Mouse (Mus musculus) cerebellum, adult 9-11 months (tissue): ENCODE measurements around the gene Igsf6.

ENCODE experiments used
- DNase-seq: peaks from one replicate; pipeline ENCODE4 v3.0.0; 2022

The Igsf6 gene

DNA sequence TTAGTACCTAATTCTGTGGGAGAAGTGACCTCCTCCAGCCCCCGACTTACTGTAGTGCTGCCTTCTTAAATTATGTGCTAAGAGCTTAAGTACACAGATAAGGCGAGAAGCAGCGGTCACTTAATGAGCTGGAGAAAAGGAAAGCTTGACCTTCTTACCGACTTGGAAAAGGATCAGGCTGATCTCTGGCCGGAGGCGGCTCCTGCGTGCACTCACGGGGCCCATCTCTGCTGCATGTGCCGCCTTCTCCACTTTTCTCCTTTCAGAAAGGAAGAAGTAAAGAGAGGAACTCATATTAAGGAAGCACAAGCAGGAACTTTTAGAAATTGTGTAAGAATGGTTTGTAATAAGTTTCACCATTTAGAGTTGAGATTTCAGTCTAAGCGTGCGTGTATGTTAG lies at the start of gene Igsf6:
Gene Igsf6, minus strand, starts transcription at position 292 of the 400 bp plus-strand sequence.
- no peak for DNase-seq

- DNase-seq = peak; percentile 53
These were observed 45.9 kb upstream of the Igsf6 start for GRCm38 (mm10) chr7:121120143-121120818.

GRCm38 (mm10) chr7:121111762-121112161 lies 37.4 kb upstream of the Igsf6 start:
- DNase-seq = no peak

DNA sequence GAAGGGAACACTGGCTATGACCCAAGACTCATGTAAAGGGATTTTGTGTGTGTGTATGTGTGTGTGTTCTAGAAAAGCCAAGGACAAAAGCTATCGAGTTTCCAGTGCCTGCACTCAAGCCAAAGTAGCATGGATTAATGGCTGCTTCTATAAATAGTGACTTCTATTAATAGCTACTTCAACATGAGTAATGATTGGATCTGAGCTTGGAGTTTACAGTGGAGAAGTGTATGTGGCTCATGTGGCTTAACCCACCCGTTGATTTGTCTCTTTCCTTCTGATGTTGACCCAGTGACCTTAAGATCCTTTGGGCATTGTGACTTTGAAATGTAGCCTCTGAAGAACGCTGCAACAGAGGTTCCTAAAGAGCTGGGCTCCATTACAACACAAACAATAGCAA lies 36.9 kb upstream of the Igsf6 start:
- no peak for DNase-seq

DNA sequence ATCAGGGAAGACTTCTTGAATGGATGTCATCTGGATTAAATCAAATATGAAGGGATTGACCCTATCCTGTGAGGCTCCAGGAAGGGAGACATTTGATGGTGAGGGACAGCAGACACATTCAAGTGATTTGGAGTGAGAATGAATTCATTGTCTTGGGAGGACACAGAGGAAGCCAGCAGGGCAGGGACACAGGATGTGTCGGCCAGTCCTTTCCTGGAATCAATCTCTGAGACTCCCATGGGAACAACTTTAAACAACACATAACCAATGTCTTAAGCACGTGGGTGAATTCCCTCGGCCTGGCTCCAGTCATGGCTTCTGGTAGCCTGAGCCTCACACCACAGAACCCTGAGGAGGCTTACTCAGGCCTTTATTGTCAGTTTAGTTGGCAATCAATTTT lies 33.5 kb upstream of the Igsf6 start:
- DNase-seq = no peak

DNA sequence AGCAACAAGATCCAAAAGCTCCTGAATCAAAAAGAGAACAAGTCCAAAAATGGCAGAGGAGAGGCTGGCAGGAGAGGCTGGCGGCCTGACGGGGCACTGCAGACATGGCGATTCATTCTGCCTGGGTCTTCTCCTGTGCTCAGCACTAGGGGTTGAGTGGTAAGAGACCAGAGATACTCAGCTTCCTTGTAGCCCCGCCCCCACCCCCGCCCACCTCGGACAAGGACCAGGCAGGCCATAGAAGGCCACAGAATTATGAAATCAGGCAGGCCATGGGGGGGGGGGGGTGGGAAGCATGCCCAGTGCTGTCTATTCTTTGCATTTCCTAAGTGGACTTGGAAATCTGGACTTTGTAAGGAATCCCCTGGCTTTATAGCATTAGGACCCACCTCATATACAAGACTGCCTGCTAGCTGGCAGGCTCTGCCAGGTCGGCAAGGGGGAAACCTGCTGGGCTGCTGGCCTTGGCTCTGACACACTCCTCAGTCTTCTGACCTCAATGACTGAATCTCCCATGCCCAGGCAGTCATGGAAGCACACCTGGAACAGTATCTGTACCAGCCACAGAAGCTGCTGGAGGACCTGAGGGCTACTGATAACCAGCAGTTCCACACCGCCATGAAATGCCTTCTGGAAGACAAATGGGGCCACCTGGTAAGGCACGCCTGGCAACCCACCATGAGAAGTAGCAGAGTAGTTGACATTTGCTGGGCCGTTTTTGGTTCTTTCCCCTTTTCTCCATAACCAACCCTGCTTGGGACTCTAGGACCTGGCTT lies 24.4 kb upstream of the Igsf6 start:
- DNase-seq = no peak

DNA sequence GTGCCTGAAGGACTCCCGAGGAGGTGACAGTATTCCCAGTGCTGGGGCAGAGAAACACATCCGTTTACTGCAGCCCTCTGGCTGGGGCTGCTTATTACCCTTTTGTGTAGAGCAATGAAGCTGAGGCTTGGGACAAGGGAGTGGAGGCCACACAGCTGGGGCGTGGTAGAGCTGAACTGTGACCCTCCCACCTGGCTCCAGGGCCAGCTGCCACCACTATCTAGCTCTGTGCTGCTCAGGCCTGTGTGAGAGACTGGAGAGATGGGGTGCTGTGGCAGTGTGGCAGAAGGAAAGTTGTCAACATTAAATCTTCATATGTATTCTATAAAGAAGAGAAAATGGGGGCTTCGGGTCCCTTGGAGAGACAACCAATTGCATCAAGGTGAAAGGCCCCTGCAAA lies 18.7 kb upstream of the Igsf6 start:
- DNase-seq = no peak

DNA sequence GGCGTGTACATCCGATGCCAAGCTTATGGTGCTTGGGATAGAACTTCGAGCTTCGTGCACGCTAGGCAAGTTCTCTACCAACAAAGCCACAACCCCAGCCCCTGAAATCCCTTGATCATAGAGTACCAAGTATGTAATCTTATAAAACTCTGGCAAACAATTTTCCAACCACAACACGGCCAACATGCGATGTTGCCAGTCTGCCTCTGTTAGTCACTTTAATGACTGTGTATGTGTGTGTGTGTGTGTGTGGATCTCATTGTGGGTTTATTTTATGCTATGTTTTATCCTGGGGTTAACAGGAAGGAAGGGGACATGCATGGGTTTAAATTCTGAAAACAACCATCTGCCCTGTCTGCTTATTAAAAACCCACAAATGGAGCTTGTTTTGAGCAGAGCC lies 16.4 kb upstream of the Igsf6 start:
- no peak for DNase-seq

DNA sequence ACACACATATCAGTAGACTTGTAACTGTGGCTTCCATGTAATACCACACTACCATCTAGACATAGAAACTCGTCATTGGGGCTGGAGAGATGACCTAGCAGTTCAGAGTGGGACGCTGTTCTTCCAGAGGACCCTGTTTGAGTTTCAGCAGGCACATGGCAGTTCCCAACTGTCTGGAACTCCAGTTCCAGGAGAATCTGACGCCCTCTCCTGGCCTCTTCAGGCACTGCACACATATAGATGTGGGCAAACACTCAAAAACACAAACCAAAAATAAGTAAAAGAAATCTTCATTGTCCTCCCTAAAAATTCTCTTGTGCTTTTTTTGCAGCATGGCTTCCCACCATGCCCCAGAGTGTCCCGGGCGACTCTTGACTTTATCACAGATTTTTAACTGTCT lies 14.4 kb upstream of the Igsf6 start:
- no peak for DNase-seq

DNA sequence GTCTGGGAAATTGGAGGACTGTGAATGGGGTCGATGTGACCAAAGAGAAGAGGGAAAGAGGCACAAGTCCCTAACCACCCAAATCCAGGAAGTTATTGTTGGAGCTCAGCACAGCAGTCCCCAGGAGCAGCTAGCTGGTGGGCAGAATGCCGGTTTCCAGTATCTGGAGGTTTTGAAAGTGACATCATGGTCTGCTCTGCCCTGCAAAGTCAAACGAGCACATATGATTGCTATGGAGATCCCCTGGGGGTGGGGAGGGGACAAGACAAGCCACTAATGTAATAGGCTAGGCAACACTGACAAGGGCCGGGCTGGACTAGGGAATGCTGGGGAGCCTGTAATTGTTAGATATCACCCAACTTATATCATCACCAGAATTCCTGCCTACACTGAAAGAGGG lies 11.1 kb upstream of the Igsf6 start:
- no peak for DNase-seq

GRCm38 (mm10) chr7:121084840-121085453 lies 10.6 kb upstream of the Igsf6 start:
- DNase-seq = no peak

DNA sequence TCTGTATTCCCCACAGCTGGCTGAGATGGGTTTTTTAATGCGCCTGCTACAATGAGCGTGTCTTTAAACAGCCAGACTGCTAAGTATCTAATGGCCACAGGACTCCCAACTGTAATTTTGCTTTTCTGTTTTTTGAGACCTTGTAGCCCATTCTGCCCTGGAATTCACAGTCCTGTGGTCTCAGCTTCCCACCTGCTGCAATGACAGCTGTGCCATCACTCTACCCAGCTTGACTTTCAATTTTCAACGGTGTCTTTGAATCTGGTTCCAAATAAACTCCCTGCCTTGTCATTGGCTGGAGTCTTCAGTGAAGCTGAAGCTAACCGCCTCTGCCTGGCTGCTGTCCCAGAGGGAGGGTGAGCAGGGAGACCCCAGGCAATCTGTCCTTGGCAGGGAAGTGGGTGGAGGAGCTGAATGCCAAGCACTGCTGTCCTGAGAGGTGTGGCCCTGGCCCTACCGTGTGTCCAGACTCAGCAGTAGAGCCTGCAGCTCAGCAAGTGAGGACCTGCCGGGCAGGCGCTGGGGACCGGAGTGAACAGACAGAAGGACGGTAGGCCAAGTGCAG lies 8.7 kb upstream of the Igsf6 start:
- no peak for DNase-seq

DNA sequence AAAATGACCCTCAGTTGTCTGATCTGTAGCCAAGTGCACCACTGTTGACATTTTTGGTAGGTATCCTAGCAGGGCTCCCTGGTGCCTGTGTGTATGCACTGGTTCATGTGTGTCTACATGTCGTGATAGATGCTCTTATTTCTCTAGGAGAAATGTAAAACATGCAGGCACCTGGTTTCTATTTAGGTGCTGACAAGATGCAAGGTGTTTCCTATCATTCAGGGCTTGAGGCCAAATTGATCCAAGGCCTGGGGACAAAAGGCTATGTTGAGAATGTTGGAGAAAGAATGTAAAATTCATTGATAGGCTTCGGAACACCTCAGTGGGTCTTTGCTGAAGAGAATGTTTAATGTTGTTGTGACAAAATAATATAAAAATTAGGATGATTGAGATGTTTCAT lies 7.4 kb upstream of the Igsf6 start:
- no peak for DNase-seq

GRCm38 (mm10) chr7:121081350-121081749 lies 7.0 kb upstream of the Igsf6 start, which contains the start of gene Otoa:
Otoa (plus strand) TSS chr7:121081650.
- DNase-seq = no peak

- peak; percentile 43 for DNase-seq
These were observed 3.5 kb upstream of the Igsf6 start for GRCm38 (mm10) chr7:121077829-121078228.

- DNase-seq = no peak
These were observed 2.9 kb upstream of the Igsf6 start for GRCm38 (mm10) chr7:121077311-121077710.

- peak; percentile 44 for DNase-seq
These were observed 1.0 kb upstream of the Igsf6 start for GRCm38 (mm10) chr7:121075416-121075815.

DNA sequence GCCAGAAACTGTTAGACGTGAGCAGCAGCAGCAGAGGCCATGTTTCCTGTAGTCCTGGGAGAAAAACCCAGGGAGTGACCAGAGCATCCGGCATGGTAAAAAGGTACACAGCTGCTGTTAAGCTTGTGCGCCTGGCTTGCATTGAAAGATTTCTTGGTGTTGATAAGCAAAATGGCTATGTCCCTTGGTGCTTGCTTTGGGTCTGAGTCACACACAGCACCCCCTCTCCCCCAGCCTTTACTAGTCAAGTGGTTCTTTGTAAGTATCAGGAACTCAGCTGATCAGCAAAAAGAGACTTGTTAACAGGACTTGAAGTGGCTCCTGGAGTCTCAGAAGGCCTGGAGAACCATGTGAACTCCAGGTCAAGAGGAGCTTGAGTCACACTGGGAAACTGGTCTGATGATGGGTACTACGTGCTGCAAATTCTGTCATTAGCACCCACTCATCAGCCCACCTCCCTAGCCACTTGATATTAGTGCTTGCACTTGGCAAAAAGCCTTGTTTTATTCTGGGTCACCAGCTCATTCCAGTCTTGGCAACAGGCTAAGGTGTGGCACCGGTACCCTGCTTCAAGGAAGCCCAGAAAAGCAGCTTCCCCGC lies 529 bp upstream of the Igsf6 start:
- peak; percentile 25 for DNase-seq

DNA sequence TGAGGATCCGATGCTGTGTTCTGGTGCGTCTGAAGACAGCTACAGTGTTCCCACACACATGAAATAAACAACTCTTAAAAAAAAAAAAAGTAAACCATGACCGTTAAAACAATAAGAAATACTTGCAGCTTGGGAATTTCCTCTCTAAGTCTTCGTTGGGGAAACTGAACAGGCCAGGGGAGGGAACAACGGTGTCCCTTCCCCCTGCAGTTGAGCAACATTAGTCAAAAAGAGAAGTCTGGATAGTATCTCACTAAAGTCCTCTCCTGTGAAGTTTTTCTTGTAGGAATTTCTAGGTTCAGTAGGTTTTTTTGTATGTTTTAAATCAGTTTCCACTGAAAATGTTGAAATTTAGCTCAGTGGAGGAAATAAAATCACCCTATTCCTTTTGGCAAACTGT lies 1.9 kb downstream of the Igsf6 start:
- DNase-seq = no peak

GRCm38 (mm10) chr7:121071276-121071675 lies 3.1 kb downstream of the Igsf6 start:
- DNase-seq = no peak

DNA sequence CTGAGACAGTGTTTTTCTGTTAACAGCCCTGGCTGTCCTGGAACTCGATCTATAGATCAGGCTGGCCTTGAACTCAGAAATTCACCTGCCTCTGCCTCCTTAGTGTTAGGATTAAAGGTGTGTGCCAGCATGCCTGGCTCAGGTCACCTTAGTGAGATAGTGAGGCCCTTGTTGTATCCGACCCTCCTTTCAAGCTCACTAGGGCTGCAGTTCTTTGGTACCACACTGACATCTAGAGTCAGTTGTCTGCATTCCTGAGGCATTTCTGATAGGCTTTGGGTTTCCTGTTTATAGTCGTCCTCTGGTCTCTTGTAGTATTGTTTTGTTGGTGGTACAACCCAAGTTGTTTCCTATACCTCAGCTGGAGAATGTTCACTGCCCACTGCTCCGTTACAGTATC lies 10.1 kb downstream of the Igsf6 start:
- no peak for DNase-seq

GRCm38 (mm10) chr7:121059477-121060218 lies 14.7 kb downstream of the Igsf6 start:
- DNase-seq = no peak

DNA sequence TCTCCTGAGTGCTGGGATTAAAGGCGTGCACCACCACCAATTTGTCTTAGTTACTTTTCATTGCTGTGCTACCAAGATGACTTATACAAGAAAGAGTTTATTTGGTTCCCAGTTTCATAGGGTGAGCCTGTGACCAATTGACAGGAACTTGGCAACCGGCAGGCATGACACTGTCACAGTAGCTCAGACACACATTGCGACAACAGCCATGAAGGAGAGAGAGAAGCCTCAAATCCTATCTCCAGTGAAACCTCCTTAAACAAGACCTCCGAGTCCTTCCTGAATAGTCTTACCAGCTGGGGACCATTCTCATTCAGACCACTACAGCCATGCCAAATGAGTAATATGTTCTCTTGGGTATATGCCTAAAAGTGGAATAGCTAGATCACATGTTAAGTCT lies 21.3 kb downstream of the Igsf6 start:
- DNase-seq = no peak
